Mouse (Mus musculus) adrenal gland, adult 18-20 months (tissue): ENCODE measurements around the gene Chrm4. TPM values are rescaled to one million over a fixed set of nuclear protein-coding genes. Genes with fewer than 3 reads are reported as not detected.
A peak's percentile ranks its signal among the peaks of the same experiment; 100 is the strongest.

ENCODE experiments used
- DNase-seq, 2 experiments: peaks; one replicate each; pipeline ENCODE4 v3.0.0; 2021 to 2022; ENCODE audit warnings: low spot score in 2 of 2
- long read RNA-seq, 2 experiments: library from polyadenylated mRNA; stranded (forward); transcript quantifications; one replicate each; pipeline ENCODE4 v2.0.0; 2021
- total RNA-seq, 2 experiments: library from RNA; stranded (reverse); gene quantifications; 1 replicate in 1 of 2; 2 replicates in 1 of 2; pipeline ENCODE4 v1.2.3; 2021

The Chrm4 gene
- total RNA-seq, result 1 to 10 TPM; 3.7 to 4.6 TPM
- long read RNA-seq, experiment 1, partial matches to known transcripts, result 0 of 2 reads
- long read RNA-seq, experiment 1, other reads (novel, unspliced or antisense), result 2 of 2 reads
- long read RNA-seq, experiment 2, partial matches to known transcripts, result 0 of 2 reads
- long read RNA-seq, experiment 2, other reads (novel, unspliced or antisense), result 2 of 2 reads

DNA sequence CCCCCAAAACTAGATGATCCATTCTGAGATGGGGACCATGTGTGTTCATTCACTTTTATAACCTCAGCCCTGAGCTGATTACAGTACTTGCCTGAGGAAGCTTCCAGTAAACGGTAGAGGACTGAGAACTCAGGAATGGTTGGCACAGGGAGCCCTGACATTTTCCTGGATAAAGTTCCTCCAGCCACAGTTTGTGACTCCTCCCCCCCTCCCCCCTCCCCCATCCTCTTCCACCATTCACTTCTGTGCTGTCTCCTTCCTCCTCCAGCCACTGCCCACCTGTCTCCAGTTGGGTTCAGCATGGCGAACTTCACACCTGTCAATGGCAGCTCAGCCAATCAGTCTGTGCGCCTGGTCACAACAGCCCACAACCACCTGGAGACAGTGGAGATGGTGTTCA is at the start of gene Chrm4:
Chrm4 (plus strand) TSS at position 301 of the 400 bp plus-strand sequence.
- DNase-seq, result no peak

GRCm38 (mm10) chr2:91878387-91879180 is 48.5 kb upstream of the Chrm4 start:
- no peak for DNase-seq

DNA sequence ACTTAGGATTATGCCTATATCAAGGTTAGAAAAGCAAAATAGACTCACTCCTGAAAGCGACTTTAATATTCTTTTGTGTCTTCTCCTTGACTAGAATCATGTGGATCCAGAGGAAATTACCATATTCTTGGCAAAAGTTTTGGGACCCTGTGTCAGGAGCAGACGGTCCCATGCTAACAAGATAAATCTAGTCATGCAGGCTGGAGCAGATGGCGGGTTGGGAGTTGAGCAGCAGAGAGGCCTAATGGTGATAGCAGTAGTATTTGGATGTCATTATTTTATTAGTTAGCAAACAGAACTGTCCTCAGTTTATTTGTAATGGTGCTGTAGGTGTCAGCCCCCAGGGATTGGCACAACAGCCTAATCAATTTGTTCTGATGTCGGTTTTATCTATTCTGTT is 43.1 kb upstream of the Chrm4 start:
- DNase-seq, result no peak

DNA sequence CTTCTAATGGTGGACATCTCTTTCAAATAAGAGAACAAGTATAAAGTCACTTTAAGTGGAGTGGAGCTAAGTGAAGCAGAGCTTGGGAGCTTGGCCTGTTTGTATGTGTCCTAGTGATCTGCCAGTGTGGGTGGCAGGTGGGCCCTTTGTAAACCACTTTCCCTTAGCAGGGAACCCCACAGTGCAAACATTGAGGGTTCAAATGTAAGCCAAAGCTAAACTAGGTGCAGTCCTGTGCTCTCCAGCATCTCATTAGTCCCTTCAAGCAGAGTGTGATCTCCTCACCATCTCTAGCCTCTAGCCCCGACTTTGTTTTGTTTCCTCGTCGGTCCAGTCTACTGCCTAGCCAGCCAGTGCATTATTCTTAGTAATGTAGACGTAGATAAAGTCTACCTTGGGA is 42.4 kb upstream of the Chrm4 start:
- no peak for DNase-seq

DNA sequence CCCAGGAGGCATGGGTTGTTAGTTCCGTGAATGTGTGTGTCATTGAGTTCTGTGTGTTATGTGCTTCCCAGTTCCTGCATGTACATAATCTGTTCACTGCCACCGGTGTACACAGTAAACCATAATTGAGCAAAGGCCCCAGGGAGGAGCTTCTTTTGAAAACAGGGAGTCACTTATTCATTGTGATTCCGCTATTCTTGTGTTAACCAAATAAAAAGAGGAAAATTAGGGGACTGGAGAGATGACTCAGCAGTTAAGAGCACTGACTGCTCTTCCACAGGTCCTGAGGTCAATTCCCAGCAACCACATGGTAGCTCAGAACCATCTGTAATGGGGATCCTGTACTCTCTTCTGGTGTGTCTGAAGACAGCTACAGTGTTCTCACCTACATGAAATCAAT is 32.3 kb upstream of the Chrm4 start:
- no peak for DNase-seq

- no peak for DNase-seq
These were observed 31.6 kb upstream of the Chrm4 start for GRCm38 (mm10) chr2:91895401-91895800.

GRCm38 (mm10) chr2:91897968-91898367 is 29.1 kb upstream of the Chrm4 start:
- DNase-seq, result no peak

DNA sequence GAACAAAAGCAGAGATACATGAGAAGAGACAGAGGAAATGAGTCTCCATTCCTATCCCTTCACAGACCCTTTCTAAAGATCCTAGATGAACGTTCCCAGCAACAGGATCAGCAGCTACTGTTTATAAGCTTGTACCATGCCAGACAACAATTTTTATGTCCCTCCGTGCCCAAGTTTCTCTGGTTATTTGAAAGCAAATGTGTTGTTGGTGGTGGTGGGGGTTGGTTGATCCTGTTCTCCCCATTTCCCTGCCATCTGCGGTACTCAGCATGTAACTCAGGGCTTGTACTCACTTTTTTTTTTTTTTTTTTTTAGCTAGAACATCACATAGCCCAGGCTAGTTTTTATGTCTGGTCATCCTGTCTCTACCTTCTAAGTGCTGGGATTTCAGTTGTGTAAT is 27.9 kb upstream of the Chrm4 start:
- DNase-seq, result no peak

DNA sequence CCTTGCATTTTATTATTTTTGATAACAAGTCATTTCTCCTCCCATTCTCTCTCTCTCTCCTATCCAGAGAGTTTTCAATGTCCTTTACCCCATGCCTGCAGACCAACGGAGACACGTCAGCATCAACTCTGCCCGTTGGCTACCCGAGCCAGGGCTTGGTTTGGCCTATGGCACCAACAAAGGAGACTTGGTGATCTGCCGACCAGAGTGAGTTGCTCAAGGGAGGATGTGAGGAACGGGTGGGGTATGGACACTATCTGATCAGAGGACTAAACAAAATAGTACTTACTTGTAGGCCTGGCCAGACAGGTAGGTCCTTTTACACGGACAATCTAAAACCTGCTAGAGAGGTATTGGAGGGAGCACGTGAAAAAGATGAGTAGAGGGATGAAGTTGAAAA is 26.6 kb upstream of the Chrm4 start:
- no peak for DNase-seq

GRCm38 (mm10) chr2:91902336-91902735 is 24.7 kb upstream of the Chrm4 start:
- no peak for DNase-seq

DNA sequence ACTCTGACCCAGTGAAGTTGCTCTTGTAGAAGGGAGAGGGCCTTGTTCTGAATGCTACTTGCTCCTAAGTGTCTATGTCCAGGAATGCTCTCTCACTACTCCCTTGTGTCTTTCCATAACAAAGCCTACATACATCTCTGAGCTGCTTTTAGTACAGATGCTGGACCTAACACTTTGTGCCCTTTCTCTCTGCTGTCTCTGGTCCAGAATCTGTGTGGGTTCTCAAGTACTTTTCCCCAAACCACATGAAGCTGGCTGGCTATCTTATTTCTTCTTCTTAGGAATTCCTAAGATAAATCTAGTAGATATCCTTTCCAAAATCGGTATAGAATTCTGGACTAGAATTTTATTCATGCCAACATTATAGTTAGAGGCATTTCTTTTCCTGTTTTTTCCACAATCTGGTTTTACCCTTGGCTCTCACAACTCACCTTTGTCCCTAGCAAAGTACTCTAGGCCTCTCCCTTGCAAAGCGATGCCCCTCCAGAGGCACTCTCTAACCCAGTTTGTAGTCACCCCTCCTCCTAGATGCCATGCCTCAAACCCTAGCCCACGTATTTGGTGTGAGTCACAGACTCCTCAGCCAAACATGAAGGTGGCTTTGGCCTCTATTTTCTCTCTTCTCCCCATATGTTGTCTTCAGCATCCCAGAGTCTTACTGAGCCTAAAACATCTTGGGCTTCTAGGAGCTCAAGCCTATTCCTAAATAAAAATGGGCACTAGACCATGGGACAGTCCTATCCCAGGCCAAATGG is 23.7 kb upstream of the Chrm4 start:
- no peak for DNase-seq

GRCm38 (mm10) chr2:91904618-91905307 is 22.3 kb upstream of the Chrm4 start:
- DNase-seq, result no peak

GRCm38 (mm10) chr2:91906141-91906540 is 20.9 kb upstream of the Chrm4 start:
- peak in 1 of 2 experiments; percentile 16 for DNase-seq

DNA sequence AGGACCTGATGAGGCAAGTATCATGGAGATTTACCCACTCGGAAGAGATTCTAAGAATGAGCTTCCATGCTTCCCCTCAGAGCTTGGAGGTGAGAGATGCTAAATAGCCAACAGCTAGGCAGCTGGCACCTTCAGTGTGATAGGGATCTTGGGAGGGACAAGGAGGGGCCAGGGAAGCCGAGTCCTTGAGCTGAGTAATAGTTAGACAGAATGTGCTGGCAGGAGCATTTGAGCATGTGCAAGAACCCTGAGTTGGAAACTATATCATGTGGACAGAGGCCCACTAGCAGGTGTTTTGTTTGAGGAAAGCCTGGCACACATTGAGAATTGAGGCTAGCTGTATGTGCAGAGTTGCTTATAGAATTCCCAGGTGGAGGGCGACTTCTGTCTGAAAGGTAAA is 14.4 kb upstream of the Chrm4 start:
- DNase-seq, result no peak

DNA sequence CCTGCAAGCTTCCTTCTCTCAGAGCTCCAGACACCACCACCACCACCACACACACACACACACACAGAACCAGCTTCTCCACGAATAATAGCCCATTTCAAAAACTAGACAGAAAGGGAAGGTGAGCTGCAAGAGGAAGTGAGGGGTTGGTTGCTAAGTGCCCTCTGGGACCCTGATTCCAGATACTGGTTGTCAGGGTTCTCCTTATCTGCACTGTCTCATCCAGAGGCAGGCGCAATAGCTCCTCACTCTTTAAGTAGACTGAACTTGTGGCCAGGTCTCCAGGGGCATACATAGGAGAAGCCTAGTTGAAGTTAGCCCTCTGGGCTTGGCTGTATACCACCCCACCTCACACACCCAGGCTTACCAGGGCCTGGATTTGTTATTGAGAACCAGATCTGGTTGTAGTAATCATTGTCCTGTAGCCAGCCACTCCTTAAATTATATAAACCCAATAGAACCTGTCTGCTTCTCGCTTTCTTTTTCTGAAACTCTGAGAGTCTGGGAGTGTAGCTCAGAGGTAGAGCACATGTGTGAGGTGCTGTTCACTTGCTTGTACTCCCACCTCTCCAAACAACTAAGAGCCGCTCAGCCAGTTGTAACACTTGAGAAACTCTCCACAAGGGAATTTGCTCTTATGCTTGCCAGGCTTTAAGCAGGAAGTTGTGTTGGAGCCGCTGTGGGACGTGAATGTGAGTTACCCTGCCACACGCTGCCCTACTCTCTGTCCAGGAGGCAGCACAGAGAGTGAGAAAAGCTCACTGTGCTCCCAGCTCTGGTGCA is 13.5 kb upstream of the Chrm4 start:
- DNase-seq, result no peak

- DNase-seq, result no peak
These were observed 10.6 kb upstream of the Chrm4 start for GRCm38 (mm10) chr2:91916346-91916977.

- DNase-seq, result no peak
These were observed 10.0 kb upstream of the Chrm4 start for GRCm38 (mm10) chr2:91917096-91917495.

DNA sequence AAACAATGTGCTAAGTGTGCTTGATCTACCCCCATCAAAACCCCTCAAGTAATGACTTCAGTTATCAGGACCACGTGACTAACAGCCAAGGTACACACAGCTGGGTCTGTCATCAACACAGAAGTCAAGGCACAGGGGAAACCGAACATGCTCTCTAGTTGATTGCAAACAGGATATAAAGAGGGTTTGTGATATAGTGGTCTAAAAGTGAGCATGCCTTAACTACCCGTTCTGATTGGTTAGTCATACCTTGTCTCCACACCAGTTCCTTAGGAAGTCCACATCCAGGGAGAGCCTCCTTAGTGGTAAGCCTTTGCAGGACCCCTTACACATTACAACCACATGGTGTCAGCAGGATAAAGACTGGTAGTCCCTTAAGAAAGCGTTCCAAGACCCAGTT is 6.9 kb upstream of the Chrm4 start:
- no peak for DNase-seq

DNA sequence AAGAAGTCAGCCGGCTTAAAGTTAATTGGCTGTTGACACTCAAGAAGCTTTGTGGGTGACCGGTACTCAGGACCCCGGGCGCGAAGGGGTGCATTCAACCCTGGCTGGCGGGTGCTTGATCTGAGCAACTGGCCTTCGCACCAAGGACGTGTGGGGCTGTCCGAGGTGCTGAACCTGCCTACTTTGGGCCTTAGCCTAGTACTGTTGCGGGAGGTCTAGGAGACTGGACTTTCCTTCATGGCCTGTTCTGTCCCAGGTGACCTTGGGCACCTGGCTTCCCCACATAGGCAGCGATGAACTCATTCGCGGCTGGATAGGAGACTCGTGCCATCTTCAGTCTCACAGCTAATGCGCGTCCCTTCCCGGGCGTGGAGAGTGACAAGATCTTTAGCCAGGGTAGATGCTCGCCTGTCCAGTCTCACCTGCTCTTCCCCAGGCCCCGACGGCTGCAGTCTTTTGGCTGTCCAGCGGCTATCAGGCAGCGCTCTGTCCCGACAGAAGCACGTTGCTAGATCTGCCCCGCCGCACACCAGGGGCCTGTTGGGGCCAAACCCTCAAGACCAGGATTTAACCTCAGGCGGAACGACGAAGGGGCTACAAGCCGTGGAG is 5.8 kb upstream of the Chrm4 start:
- peak; percentile 82 to 85 for DNase-seq
